Mouse (Mus musculus) stomach, embryonic 15.5 days (tissue): ENCODE results near the gene Wdr19. TPM values are rescaled to one million over a fixed set of nuclear protein-coding genes. Genes with fewer than 3 reads are reported as not detected.

Source experiments
- ATAC-seq: fragments of 200-750 bp; cut with Nextera tagmentation; 2 replicates; pipeline ENCODE4 v1.8.0; 2017; ENCODE audit warnings: low read depth, moderate number of reproducible peaks, moderate TSS enrichment; ENCODE audit not compliant: insufficient read depth, low FRiP score
- H3K27ac ChIP-seq: fragments of 300-500 bp; sonication (generic); 2 replicates; pipeline ENCODE4 v1.5.1; 2015; ENCODE audit warnings: mild to moderate bottlenecking, inconsistent platforms
- H3K27me3 ChIP-seq: fragments of 300-500 bp; sonication (generic); replicated peaks from 2 replicates; pipeline ENCODE4 v1.6.1; 2015; ENCODE audit warnings: inconsistent platforms
- H3K36me3 ChIP-seq: fragments of 300-500 bp; sonication (generic); 2 replicates; pipeline ENCODE4 v1.6.1; 2015; ENCODE audit warnings: inconsistent platforms
- H3K4me1 ChIP-seq: fragments of 300-500 bp; sonication (generic); 2 replicates; pipeline ENCODE4 v1.6.1; 2015; ENCODE audit warnings: inconsistent platforms
- H3K4me2 ChIP-seq: fragments of 300-500 bp; sonication (generic); 2 replicates; pipeline ENCODE4 v1.6.1; 2015; ENCODE audit warnings: mild to moderate bottlenecking, inconsistent platforms
- H3K4me3 ChIP-seq: fragments of 300-500 bp; sonication (generic); replicated peaks from 2 replicates; pipeline ENCODE4 v1.5.1; 2015; ENCODE audit warnings: inconsistent platforms
- H3K9ac ChIP-seq: fragments of 300-500 bp; sonication (generic); 2 replicates; pipeline ENCODE4 v1.6.1; 2015; ENCODE audit warnings: inconsistent platforms
- H3K9me3 ChIP-seq: fragments of 300-500 bp; sonication (generic); 2 replicates; pipeline ENCODE4 v1.6.1; 2016; ENCODE audit warnings: inconsistent platforms
- WGBS: fragments of 180-500 bp; shearing (Covaris S2); methylation state at CpG from one replicate; pipeline ENCODE4 v1.1.7; 2015; 5-methylcytosine and 5-hydroxymethylcytosine counted together
- polyA plus RNA-seq: library from polyadenylated mRNA; unstranded; fragments of >200 nt; fragmentation: Nextera tagmentation; extraction: Ambion mirVana; gene quantifications from 2 replicates; pipeline ENCODE4 v1.2.1, GENCODE M21; 2015

Gene Wdr19
- polyA plus RNA-seq, 1 experiment from 2014 or later: 5.9 TPM

GRCm38 (mm10) chr5:65217305-65218269 lies 18.1 kb downstream of the Wdr19 start:
- ATAC-seq: no peak
- no peak overlapping the region for H3K4me2 ChIP-seq
- no peak overlapping the region for H3K9ac ChIP-seq
- H3K27me3 ChIP-seq: no peaks in the 10 kb centered on the region
- no peaks in the 10 kb centered on the region for H3K9me3 ChIP-seq
- no peak overlapping the region for H3K27ac ChIP-seq
- H3K4me1 ChIP-seq: no peaks in the 10 kb centered on the region
- no peak overlapping the region for H3K4me3 ChIP-seq
- 87% methylated on average over 11 of the region's 11 CpGs for WGBS
- no peaks in the 10 kb centered on the region for H3K36me3 ChIP-seq

- Histone ChIP-seq H3K27ac (no peak overlapping the region), H3K9ac (no peak overlapping the region), H3K9me3 (no peaks in the 10 kb centered on the region), H3K4me3 (no peak overlapping the region), H3K4me1 (no peaks in the 10 kb centered on the region), H3K4me2 (no peak overlapping the region), H3K27me3 (no peaks in the 10 kb centered on the region), H3K36me3 (no peaks in the 10 kb centered on the region)
- 78% methylated on average over 7 of the region's 7 CpGs for WGBS
- ATAC-seq: no peak
Observed at GRCm38 (mm10) chr5:65221037-65221436, 21.5 kb downstream of the Wdr19 start.

GRCm38 (mm10) chr5:65224056-65224455 lies 24.6 kb downstream of the Wdr19 start:
- no peaks in the 10 kb centered on the region for H3K27me3 ChIP-seq
- no peaks in the 10 kb centered on the region for H3K4me1 ChIP-seq
- no peak overlapping the region for H3K4me3 ChIP-seq
- no peaks in the 10 kb centered on the region for H3K36me3 ChIP-seq
- 77% methylated on average over 5 of the region's 5 CpGs for WGBS
- H3K27ac ChIP-seq: no peak overlapping the region
- no peak for ATAC-seq
- H3K9ac ChIP-seq: no peak overlapping the region
- no peak overlapping the region for H3K4me2 ChIP-seq
- H3K9me3 ChIP-seq: no peaks in the 10 kb centered on the region

- no peak for ATAC-seq
- no peaks in the 10 kb centered on the region for H3K27me3 ChIP-seq
- H3K4me1 ChIP-seq: no peaks in the 10 kb centered on the region
- H3K4me2 ChIP-seq: no peak overlapping the region
- no peaks in the 10 kb centered on the region for H3K36me3 ChIP-seq
- no peak overlapping the region for H3K9ac ChIP-seq
- no peak overlapping the region for H3K27ac ChIP-seq
- H3K9me3 ChIP-seq: no peaks in the 10 kb centered on the region
- WGBS: 64% methylated on average over 12 of the region's 12 CpGs
- no peak overlapping the region for H3K4me3 ChIP-seq
Observed at GRCm38 (mm10) chr5:65231289-65232003, 31.9 kb downstream of the Wdr19 start.

GRCm38 (mm10) chr5:65242740-65243139 lies 43.2 kb downstream of the Wdr19 start:
- ATAC-seq: no peak
- WGBS: 41% methylated on average over 5 of the region's 5 CpGs

GRCm38 (mm10) chr5:65247296-65247695 lies 47.8 kb downstream of the Wdr19 start:
- no peak overlapping the region for H3K4me3 ChIP-seq
- no peak overlapping the region for H3K9ac ChIP-seq
- H3K4me2 ChIP-seq: no peak overlapping the region
- no peak for ATAC-seq
- 90% methylated on average over 3 of the region's 3 CpGs for WGBS
- H3K36me3 ChIP-seq: no peaks in the 10 kb centered on the region
- no peaks in the 10 kb centered on the region for H3K4me1 ChIP-seq
- H3K27me3 ChIP-seq: no peaks in the 10 kb centered on the region
- H3K9me3 ChIP-seq: no peaks in the 10 kb centered on the region
- H3K27ac ChIP-seq: no peak overlapping the region

More at GRCm38 (mm10) chr5:65242740-65243139, 43.2 kb downstream of the Wdr19 start:
- H3K4me1 ChIP-seq: no peaks in the 10 kb centered on the region
- H3K9me3 ChIP-seq: no peaks in the 10 kb centered on the region
- no peak overlapping the region for H3K9ac ChIP-seq
- no peak overlapping the region for H3K4me2 ChIP-seq
- no peak overlapping the region for H3K27ac ChIP-seq
- no peak overlapping the region for H3K4me3 ChIP-seq
- no peaks in the 10 kb centered on the region for H3K27me3 ChIP-seq
- no peaks in the 10 kb centered on the region for H3K36me3 ChIP-seq

- no peak overlapping the region for H3K4me3 ChIP-seq
- no peak overlapping the region for H3K27ac ChIP-seq
- no peaks in the 10 kb centered on the region for H3K4me1 ChIP-seq
- H3K9me3 ChIP-seq: no peaks in the 10 kb centered on the region
- H3K9ac ChIP-seq: no peak overlapping the region
- no peaks in the 10 kb centered on the region for H3K27me3 ChIP-seq
- no peak for ATAC-seq
- H3K36me3 ChIP-seq: no peaks in the 10 kb centered on the region
- 64% methylated on average over 7 of the region's 7 CpGs for WGBS
- H3K4me2 ChIP-seq: no peak overlapping the region
Observed at GRCm38 (mm10) chr5:65250185-65250855, 50.8 kb downstream of the Wdr19 start.

- H3K27me3 ChIP-seq: no peaks in the 10 kb centered on the region
- ATAC-seq: no peak
- no peaks in the 10 kb centered on the region for H3K9me3 ChIP-seq
- no peak overlapping the region for H3K27ac ChIP-seq
- H3K36me3 ChIP-seq: peaks cover 15% of the 10 kb centered on the region; the same call in 1 of the 2 replicates
- no peak overlapping the region for H3K4me3 ChIP-seq
- no peak overlapping the region for H3K4me2 ChIP-seq
- no peaks in the 10 kb centered on the region for H3K4me1 ChIP-seq
- WGBS: 89% methylated on average over 14 of the region's 14 CpGs
- H3K9ac ChIP-seq: no peak overlapping the region
Observed at GRCm38 (mm10) chr5:65257910-65258505, 58.5 kb downstream of the Wdr19 start.

GRCm38 (mm10) chr5:65273966-65274365 lies 74.5 kb downstream of the Wdr19 start:
- H3K36me3 ChIP-seq: peaks cover 18% of the 10 kb centered on the region
- H3K9me3 ChIP-seq: no peaks in the 10 kb centered on the region
- no peak for ATAC-seq
- H3K4me3 ChIP-seq: no peak overlapping the region
- 77% methylated on average over 3 of the region's 3 CpGs for WGBS
- no peak overlapping the region for H3K4me2 ChIP-seq
- no peak overlapping the region for H3K27ac ChIP-seq
- no peak overlapping the region for H3K9ac ChIP-seq
- H3K27me3 ChIP-seq: no peaks in the 10 kb centered on the region
- H3K4me1 ChIP-seq: no peaks in the 10 kb centered on the region

GRCm38 (mm10) chr5:65279133-65279651 lies 79.7 kb downstream of the Wdr19 start:
- Histone ChIP-seq H3K4me1 (no peaks in the 10 kb centered on the region), H3K36me3 (peaks cover 14% of the 10 kb centered on the region), H3K27me3 (no peaks in the 10 kb centered on the region), H3K4me2 (no peak overlapping the region), H3K27ac (no peak overlapping the region), H3K9ac (no peak overlapping the region), H3K4me3 (no peak overlapping the region), H3K9me3 (no peaks in the 10 kb centered on the region)
- 94% methylated on average over 6 of the region's 6 CpGs for WGBS
- ATAC-seq: no peak

GRCm38 (mm10) chr5:65281216-65281615 lies 81.7 kb downstream of the Wdr19 start:
- Histone ChIP-seq H3K4me2 (no peak overlapping the region), H3K4me3 (no peak overlapping the region), H3K9me3 (no peaks in the 10 kb centered on the region), H3K27ac (no peak overlapping the region), H3K36me3 (peaks cover 15% of the 10 kb centered on the region), H3K27me3 (no peaks in the 10 kb centered on the region), H3K9ac (no peak overlapping the region), H3K4me1 (no peaks in the 10 kb centered on the region)
- ATAC-seq: no peak
- 91% methylated on average over 3 of the region's 3 CpGs for WGBS
